Mouse (Mus musculus): ENCODE measurements at regions not wholly inside any gene's neighbourhood (a gene's known extent, or its start where the extent isn't known, plus 50 kb on each side); places are given as distances from the start of the nearest gene placed in this dataset.

- peak; percentile 10 for DNase-seq (ENCODE audit: low spot score)
Observed at GRCm38 (mm10) chr11:86408686-86409579, 51.5 kb upstream of the Med13 start.

GRCm38 (mm10) chr11:86409580-86409947 lies 52.2 kb upstream of the Med13 start:
- DNase-seq (ENCODE audit: low spot score) = no peak

- DNase-seq (ENCODE audit: low spot score) = no peak
Observed at GRCm38 (mm10) chr11:86410521-86410920, 53.1 kb upstream of the Med13 start.

- DNase-seq (ENCODE audit: low spot score) = peak; percentile 11
Observed at GRCm38 (mm10) chr11:86412772-86413390, 55.5 kb upstream of the Med13 start.

GRCm38 (mm10) chr11:86416471-86416870 lies 59.1 kb upstream of the Med13 start:
- no peak for DNase-seq (ENCODE audit: low spot score)

GRCm38 (mm10) chr11:86417164-86417563 lies 59.8 kb upstream of the Med13 start:
- DNase-seq (ENCODE audit: low spot score) = no peak

GRCm38 (mm10) chr11:86419810-86420483 lies 62.5 kb upstream of the Med13 start:
- DNase-seq (ENCODE audit: low spot score) = no peak

- no peak for DNase-seq (ENCODE audit: low spot score)
Observed at GRCm38 (mm10) chr11:86428926-86429325, 55.5 kb upstream of the Rnft1 start.

- no peak for DNase-seq (ENCODE audit: low spot score)
Observed at GRCm38 (mm10) chr11:86430287-86430686, 54.2 kb upstream of the Rnft1 start.

GRCm38 (mm10) chr11:86431550-86431949 lies 52.9 kb upstream of the Rnft1 start:
- no peak for DNase-seq (ENCODE audit: low spot score)

- no peak for DNase-seq (ENCODE audit: low spot score)
Observed at GRCm38 (mm10) chr11:86434106-86434505, 50.4 kb upstream of the Rnft1 start.
